Mouse (Mus musculus) stomach, postnatal 0 days (tissue): ENCODE measurements around the gene Nmi.

Source experiments
- CTCF ChIP-seq: IDR thresholded peaks from 2 replicates; pipeline ENCODE4 v1.5.1; 2016; ENCODE audit warnings: antibody characterized with exemption, low read depth, mild to moderate bottlenecking, moderate library complexity
- EP300 ChIP-seq: optimal IDR thresholded peaks from 2 replicates; pipeline ENCODE3; 2016; ENCODE audit warnings: antibody characterized with exemption

DNA sequence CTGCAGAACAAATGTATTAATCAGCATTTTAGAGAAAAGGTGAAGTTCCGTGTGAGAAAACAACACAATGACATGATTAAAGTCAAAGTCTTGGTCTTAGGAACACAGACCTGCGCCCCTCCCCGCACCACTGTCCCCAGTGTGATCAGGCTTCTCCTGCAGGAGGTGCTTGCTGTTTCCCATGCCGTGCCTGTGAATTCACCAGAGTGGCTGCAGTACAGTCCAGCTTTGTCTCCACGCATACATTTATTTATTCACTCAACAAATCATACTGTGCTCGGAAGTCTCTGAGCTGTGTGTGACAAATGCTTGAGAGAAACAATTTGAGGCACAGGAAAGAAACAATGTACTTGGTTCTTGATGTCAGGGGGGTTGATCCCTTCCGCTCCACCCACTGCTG, 43.1 kb upstream of the Nmi start:
- TF ChIP-seq EP300 (no peak), CTCF (no peak)
